Mouse (Mus musculus): ENCODE measurements around the gene Snx15. TPM values are rescaled to one million over a fixed set of nuclear protein-coding genes. Genes with fewer than 3 reads are reported as not detected.

The Snx15 gene
- 29.7 and 30.5 TPM in 2 replicates for polyA plus RNA-seq (2016; fragmentation: Nextera tagmentation; extraction: Ambion mirVana)

- H3K9ac ChIP-seq (replicated peaks) = peak within 1 kb of the TSS; percentile 59
- peak; percentile 92 for ATAC-seq (ENCODE audit: low FRiP score, low read depth)
- H3K9me3 ChIP-seq = no peaks in the 10 kb centered on the region
- H3K36me3 ChIP-seq = no peaks in the 10 kb centered on the region
- H3K27me3 ChIP-seq = no peaks in the 10 kb centered on the region
- under 1% methylated on average over 32 of the region's 32 CpGs for WGBS
- peak within 1 kb of the TSS; percentile 68 for H3K4me2 ChIP-seq (replicated peaks)
- peak within 1 kb of the TSS; percentile 55 for H3K4me3 ChIP-seq
- peaks cover 5% of the 10 kb centered on the region; the same call in 1 of the 2 replicates for H3K4me1 ChIP-seq
- H3K27ac ChIP-seq (replicated peaks) = peak within 1 kb of the TSS; percentile 83
These were observed at the start of gene Snx15 for GRCm38 (mm10) chr19:6127760-6128341. Gene Snx15 (minus strand): TSS chr19:6128304.

- WGBS = 50% methylated on average over 5 of the region's 5 CpGs
- H3K27ac ChIP-seq (replicated peaks) = no peak overlapping the region
- no peak for ATAC-seq (ENCODE audit: low FRiP score, low read depth)
These were observed 46.7 kb upstream of the Snx15 start for GRCm38 (mm10) chr19:6174771-6175170.

GRCm38 (mm10) chr19:6171215-6171614 is 43.1 kb upstream of the Snx15 start:
- Histone ChIP-seq H3K27me3 (no peaks in the 10 kb centered on the region), H3K4me1 (no peaks in the 10 kb centered on the region), H3K9ac (replicated peaks) (no peak overlapping the region), H3K4me2 (replicated peaks) (no peak overlapping the region), H3K27ac (replicated peaks) (no peak overlapping the region), H3K4me3 (no peak overlapping the region), H3K36me3 (no peaks in the 10 kb centered on the region), H3K9me3 (no peaks in the 10 kb centered on the region)
- 82% methylated on average over 8 of the region's 8 CpGs for WGBS
- no peak for ATAC-seq (ENCODE audit: low FRiP score, low read depth)

More at GRCm38 (mm10) chr19:6174771-6175170, 46.7 kb upstream of the Snx15 start:
- Histone ChIP-seq H3K27me3 (no peaks in the 10 kb centered on the region), H3K4me1 (no peaks in the 10 kb centered on the region), H3K9ac (replicated peaks) (no peak overlapping the region), H3K4me2 (replicated peaks) (no peak overlapping the region), H3K4me3 (no peak overlapping the region), H3K9me3 (no peaks in the 10 kb centered on the region), H3K36me3 (no peaks in the 10 kb centered on the region)

GRCm38 (mm10) chr19:6166750-6167149 is 38.6 kb upstream of the Snx15 start:
- no peak for ATAC-seq (ENCODE audit: low FRiP score, low read depth)
- no peaks in the 10 kb centered on the region for H3K27me3 ChIP-seq
- no peak overlapping the region for H3K4me3 ChIP-seq
- whole genome bisulfite sequencing = 76% methylated on average over 4 of the region's 4 CpGs
- H3K9me3 ChIP-seq = no peaks in the 10 kb centered on the region
- H3K36me3 ChIP-seq = no peaks in the 10 kb centered on the region
- H3K9ac ChIP-seq (replicated peaks) = no peak overlapping the region
- no peak overlapping the region for H3K27ac ChIP-seq (replicated peaks)
- no peaks in the 10 kb centered on the region for H3K4me1 ChIP-seq
- H3K4me2 ChIP-seq (replicated peaks) = no peak overlapping the region

GRCm38 (mm10) chr19:6163872-6164547 is 35.9 kb upstream of the Snx15 start:
- Histone ChIP-seq H3K9me3 (no peaks in the 10 kb centered on the region), H3K9ac (replicated peaks) (no peak overlapping the region), H3K4me1 (no peaks in the 10 kb centered on the region), H3K27me3 (no peaks in the 10 kb centered on the region), H3K4me2 (replicated peaks) (no peak overlapping the region), H3K27ac (replicated peaks) (no peak overlapping the region), H3K36me3 (no peaks in the 10 kb centered on the region), H3K4me3 (no peak overlapping the region)
- WGBS = 76% methylated on average over 10 of the region's 10 CpGs
- no peak for ATAC-seq (ENCODE audit: low FRiP score, low read depth)

GRCm38 (mm10) chr19:6157220-6157619 is 29.1 kb upstream of the Snx15 start:
- H3K9me3 ChIP-seq = no peaks in the 10 kb centered on the region
- H3K4me2 ChIP-seq (replicated peaks) = no peak overlapping the region
- H3K4me1 ChIP-seq = no peaks in the 10 kb centered on the region
- no peaks in the 10 kb centered on the region for H3K27me3 ChIP-seq
- H3K27ac ChIP-seq (replicated peaks) = no peak overlapping the region
- WGBS = 83% methylated on average over 6 of the region's 6 CpGs
- H3K9ac ChIP-seq (replicated peaks) = no peak overlapping the region
- no peak for ATAC-seq (ENCODE audit: low FRiP score, low read depth)
- H3K36me3 ChIP-seq = no peaks in the 10 kb centered on the region
- no peak overlapping the region for H3K4me3 ChIP-seq

- no peaks in the 10 kb centered on the region for H3K9me3 ChIP-seq
- H3K27me3 ChIP-seq = 0 out of 2 replicates have a peak, but pooled peaks cover 3% of the 10 kb centered on the region
- H3K4me1 ChIP-seq = no peaks in the 10 kb centered on the region
- no peak overlapping the region for H3K4me2 ChIP-seq (replicated peaks)
- no peak overlapping the region for H3K9ac ChIP-seq (replicated peaks)
- ATAC-seq (ENCODE audit: low FRiP score, low read depth) = no peak
- H3K4me3 ChIP-seq = no peak overlapping the region
- no peaks in the 10 kb centered on the region for H3K36me3 ChIP-seq
- WGBS = 68% methylated on average over 8 of the region's 8 CpGs
- no peak overlapping the region for H3K27ac ChIP-seq (replicated peaks)
These were observed 28.3 kb upstream of the Snx15 start for GRCm38 (mm10) chr19:6156372-6156771.

- Histone ChIP-seq H3K4me3 (no peak overlapping the region), H3K27ac (replicated peaks) (no peak overlapping the region), H3K4me2 (replicated peaks) (no peak overlapping the region), H3K9me3 (no peaks in the 10 kb centered on the region), H3K27me3 (0 out of 2 replicates have a peak, but pooled peaks cover 7% of the 10 kb centered on the region), H3K4me1 (no peaks in the 10 kb centered on the region), H3K36me3 (no peaks in the 10 kb centered on the region), H3K9ac (replicated peaks) (no peak overlapping the region)
- 90% methylated on average over 9 of the region's 9 CpGs for WGBS
- ATAC-seq (ENCODE audit: low FRiP score, low read depth) = no peak
These were observed 27.1 kb upstream of the Snx15 start for GRCm38 (mm10) chr19:6155174-6155573.

- Histone ChIP-seq H3K4me3 (no peak overlapping the region), H3K9ac (replicated peaks) (no peak overlapping the region), H3K4me2 (replicated peaks) (no peak overlapping the region), H3K4me1 (peaks cover 6% of the 10 kb centered on the region), H3K27me3 (peaks cover 3% of the 10 kb centered on the region; the same call in 1 of the 2 replicates), H3K36me3 (no peaks in the 10 kb centered on the region), H3K27ac (replicated peaks) (no peak overlapping the region), H3K9me3 (no peaks in the 10 kb centered on the region)
- no peak for ATAC-seq (ENCODE audit: low FRiP score, low read depth)
- WGBS = 78% methylated on average over 5 of the region's 5 CpGs
These were observed 16.7 kb upstream of the Snx15 start for GRCm38 (mm10) chr19:6144842-6145241.

- peak within 1 kb of the TSS; percentile 83 for H3K9ac ChIP-seq (replicated peaks)
- peaks cover 9% of the 10 kb centered on the region for H3K4me1 ChIP-seq
- H3K4me2 ChIP-seq (replicated peaks) = peak within 1 kb of the TSS; percentile 82
- peaks cover 3% of the 10 kb centered on the region; the same call in 1 of the 2 replicates for H3K27me3 ChIP-seq
- H3K9me3 ChIP-seq = no peaks in the 10 kb centered on the region
- peak; percentile 69 for ATAC-seq (ENCODE audit: low FRiP score, low read depth)
- H3K27ac ChIP-seq (replicated peaks) = peak within 1 kb of the TSS; percentile 99
- peak within 1 kb of the TSS; percentile 73 for H3K4me3 ChIP-seq
- under 1% methylated on average over 15 of the region's 15 CpGs for WGBS
- peaks cover 17% of the 10 kb centered on the region; the same call in 1 of the 2 replicates for H3K36me3 ChIP-seq
These were observed 13.3 kb upstream of the Snx15 start, which contains the start of gene Arl2 for GRCm38 (mm10) chr19:6141394-6141749. Gene Arl2 (minus strand): TSS chr19:6141548.

GRCm38 (mm10) chr19:6140678-6141393 is 12.7 kb upstream of the Snx15 start, which contains the start of gene Batf2:
Gene Batf2 (plus strand): TSS chr19:6140983.
- peak within 1 kb of the TSS; percentile 82 for H3K4me2 ChIP-seq (replicated peaks)
- H3K9me3 ChIP-seq = no peaks in the 10 kb centered on the region
- WGBS = under 1% methylated on average over 55 of the region's 68 CpGs
- H3K36me3 ChIP-seq = peaks cover 19% of the 10 kb centered on the region
- peak within 1 kb of the TSS; percentile 83 for H3K9ac ChIP-seq (replicated peaks)
- peak within 1 kb of the TSS; percentile 99 for H3K27ac ChIP-seq (replicated peaks)
- peaks cover 3% of the 10 kb centered on the region; the same call in 1 of the 2 replicates for H3K27me3 ChIP-seq
- ATAC-seq (ENCODE audit: low FRiP score, low read depth) = peak; percentile 93
- peak within 1 kb of the TSS; percentile 73 for H3K4me3 ChIP-seq
- peaks cover 9% of the 10 kb centered on the region for H3K4me1 ChIP-seq

GRCm38 (mm10) chr19:6140374-6140677 is 12.2 kb upstream of the Snx15 start:
- peaks cover 3% of the 10 kb centered on the region; the same call in 1 of the 2 replicates for H3K27me3 ChIP-seq
- peaks cover 24% of the 10 kb centered on the region for H3K36me3 ChIP-seq
- H3K4me1 ChIP-seq = peaks cover 9% of the 10 kb centered on the region
- peak overlapping the region; percentile 99 for H3K27ac ChIP-seq (replicated peaks)
- no peak for ATAC-seq (ENCODE audit: low FRiP score, low read depth)
- no peaks in the 10 kb centered on the region for H3K9me3 ChIP-seq
- peak overlapping the region; percentile 73 for H3K4me3 ChIP-seq
- 8% methylated on average over 16 of the region's 16 CpGs for WGBS
- H3K4me2 ChIP-seq (replicated peaks) = peak overlapping the region; percentile 82
- H3K9ac ChIP-seq (replicated peaks) = peak overlapping the region; percentile 83

Measured in midbrain, embryonic 12.5 days (tissue).